Mouse (Mus musculus) liver, embryonic 14.5 days (tissue): ENCODE results near the gene Iqsec1. TPM values are rescaled to one million over a fixed set of nuclear protein-coding genes. Genes with fewer than 3 reads are reported as not detected.

ENCODE experiments used
- ATAC-seq: fragments of 200-750 bp; cut with Nextera tagmentation; 2 replicates; pipeline ENCODE4 v1.8.0; 2017; ENCODE audit warnings: moderate number of reproducible peaks, mild to moderate bottlenecking, moderate library complexity; ENCODE audit not compliant: insufficient read depth
- DNase-seq, 3 experiments: peaks; one replicate each; pipeline ENCODE4 v3.0.0-alpha.2; 2012 to 2013; ENCODE audit warnings: low read depth in 3 of 3, low spot score in 3 of 3
- H3K27ac ChIP-seq: fragments of 300-500 bp; sonication (generic); 2 replicates; pipeline ENCODE4 v1.5.1; 2014; ENCODE audit warnings: moderate library complexity, mild to moderate bottlenecking, control low read depth, inconsistent platforms
- H3K27me3 ChIP-seq: fragments of 300-500 bp; sonication (generic); 2 replicates; pipeline ENCODE4 v1.6.1; 2014; ENCODE audit warnings: mild to moderate bottlenecking, low read length, moderate library complexity; ENCODE audit not compliant: control insufficient read depth, insufficient read depth
- H3K36me3 ChIP-seq: fragments of 300-500 bp; sonication (generic); replicated peaks from 2 replicates; pipeline ENCODE4 v1.6.1; 2014; ENCODE audit warnings: low read depth; ENCODE audit not compliant: control insufficient read depth, insufficient read depth
- H3K4me1 ChIP-seq, 2 experiments: fragments of 200-500 bp in 1 of 2; fragments of 300-500 bp in 1 of 2; sonication (generic) in 1 of 2; replicated peaks; 2 replicates each; pipeline ENCODE4 v1.6.1; 2012 to 2014; ENCODE audit warnings: antibody characterized with exemption in 1 of 2, inconsistent platforms in 1 of 2, low read length in 1 of 2; ENCODE audit not compliant: control insufficient read depth in 2 of 2, insufficient read depth in 2 of 2
- H3K4me2 ChIP-seq: fragments of 300-500 bp; sonication (generic); 2 replicates; pipeline ENCODE4 v1.6.1; 2014; ENCODE audit warnings: low read depth, mild to moderate bottlenecking, control low read depth, moderate library complexity
- H3K4me3 ChIP-seq, 2 experiments: fragments of 200-500 bp in 1 of 2; fragments of 300-500 bp in 1 of 2; sonication (generic) in 1 of 2; 2 replicates each; pipeline ENCODE4 v1.5.1; 2012 to 2014; ENCODE audit warnings: low read depth in 2 of 2, low read length in 2 of 2, mild to moderate bottlenecking in 2 of 2, control low read depth in 1 of 2, inconsistent platforms in 1 of 2, moderate library complexity in 1 of 2; ENCODE audit not compliant: insufficient read depth in 1 of 2
- H3K9ac ChIP-seq: fragments of 300-500 bp; sonication (generic); replicated peaks from 2 replicates; pipeline ENCODE4 v1.6.1; 2014; ENCODE audit warnings: mild to moderate bottlenecking, control low read depth, moderate library complexity
- H3K9me3 ChIP-seq: fragments of 300-500 bp; sonication (generic); 2 replicates; pipeline ENCODE4 v1.6.1; 2016; ENCODE audit warnings: low read length, mixed read lengths; ENCODE audit not compliant: control insufficient read depth
- CTCF ChIP-seq: IDR thresholded peaks from 2 replicates; pipeline ENCODE4 v1.5.1; 2016; ENCODE audit warnings: antibody characterized with exemption, low read depth, control low read depth
- EP300 ChIP-seq: IDR thresholded peaks from 2 replicates; pipeline ENCODE4 v1.6.1; 2016; ENCODE audit warnings: antibody characterized with exemption, low read depth
- WGBS: fragments of 180-500 bp; shearing (Covaris S2); extraction: QIAGEN DNeasy Blood & Tissue Kit; methylation state at CpG from one replicate; pipeline ENCODE4 v1.1.7; 2014; ENCODE audit not compliant: insufficient replicate concordance; 5-methylcytosine and 5-hydroxymethylcytosine counted together
- polyA plus RNA-seq, 2 experiments: library from polyadenylated mRNA; depleted of rRNA in 1 of 2; stranded (reverse) in 1 of 2; unstranded in 1 of 2; fragments of >200 nt; fragmentation: Nextera tagmentation in 1 of 2; extraction: Ambion mirVana in 1 of 2; gene quantifications; 2 replicates each; pipeline versions ENCODE4 v1.2.1 to v1.2.3; 2012 to 2014

The Iqsec1 gene
- polyA plus RNA-seq, 2 experiments, result 4.0 to 9.0 TPM

DNA sequence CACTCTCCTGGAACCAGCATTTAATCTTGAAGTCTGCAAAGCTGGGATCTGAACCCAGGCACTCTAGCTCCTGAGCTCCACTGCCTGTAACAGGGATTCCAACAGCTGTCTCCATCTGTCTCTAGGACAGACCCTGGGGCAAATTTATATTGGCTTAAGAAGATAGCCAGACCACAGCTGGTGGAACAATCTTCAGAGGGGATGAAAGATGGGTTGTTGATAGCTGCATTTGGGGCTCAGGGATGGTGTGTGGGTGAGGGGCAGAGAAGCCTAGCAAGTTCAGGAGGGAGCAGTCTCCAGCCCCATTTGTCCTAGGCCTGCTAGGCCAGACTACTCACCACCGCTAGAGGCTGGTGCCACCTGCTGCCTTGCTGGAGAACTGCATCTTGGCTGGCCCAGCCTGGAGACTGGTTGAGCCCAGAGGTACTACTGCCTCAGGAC, 260.0 kb downstream of the Iqsec1 start:
- 0% methylated on average over 1 of the region's 1 CpGs for WGBS
- H3K36me3 ChIP-seq, result no peaks in the 10 kb centered on the region
- TF ChIP-seq EP300 (no peak), CTCF (peak; percentile 100)
- DNase-seq, result peak in 1 of 3 experiments; percentile 53
- H3K27me3 ChIP-seq, result no peaks in the 10 kb centered on the region
- ATAC-seq, result peak; percentile 75
- no peaks in the 10 kb centered on the region for H3K4me1 ChIP-seq
- H3K4me2 ChIP-seq, result no peak overlapping the region
- H3K9ac ChIP-seq, result no peak overlapping the region
- H3K4me3 ChIP-seq, result no peak overlapping the region
- H3K27ac ChIP-seq, result no peak overlapping the region
- H3K9me3 ChIP-seq, result no peaks in the 10 kb centered on the region

DNA sequence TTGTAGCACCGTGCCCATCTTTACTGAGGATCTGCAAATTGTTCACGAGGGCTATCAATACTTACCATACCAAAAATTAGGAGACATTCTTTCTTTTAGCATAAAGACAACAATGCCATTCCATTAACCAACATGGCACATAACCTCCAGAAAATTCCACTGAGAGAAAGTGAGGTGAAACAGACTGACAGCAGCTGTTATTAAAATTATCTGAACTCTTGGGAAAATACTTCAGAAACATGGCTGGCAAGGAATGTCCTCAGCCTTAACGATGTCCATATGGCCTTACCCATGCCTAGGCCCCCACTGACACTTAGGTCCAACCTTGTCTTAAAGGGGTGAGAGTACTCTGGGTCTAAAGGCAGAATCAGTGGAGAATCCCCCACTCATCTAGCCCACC, 260.7 kb downstream of the Iqsec1 start:
- TF ChIP-seq CTCF, result no peak
- TF ChIP-seq EP300, result no peak
- Histone ChIP-seq H3K4me1 (no peaks in the 10 kb centered on the region), H3K27ac (no peak overlapping the region), H3K9me3 (no peaks in the 10 kb centered on the region), H3K9ac (no peak overlapping the region), H3K4me3 (no peak overlapping the region), H3K4me2 (no peak overlapping the region), H3K36me3 (no peaks in the 10 kb centered on the region), H3K27me3 (no peaks in the 10 kb centered on the region)
- ATAC-seq (no peak), DNase-seq (no peak)
- WGBS, result 74% methylated on average over 3 of the region's 3 CpGs

DNA sequence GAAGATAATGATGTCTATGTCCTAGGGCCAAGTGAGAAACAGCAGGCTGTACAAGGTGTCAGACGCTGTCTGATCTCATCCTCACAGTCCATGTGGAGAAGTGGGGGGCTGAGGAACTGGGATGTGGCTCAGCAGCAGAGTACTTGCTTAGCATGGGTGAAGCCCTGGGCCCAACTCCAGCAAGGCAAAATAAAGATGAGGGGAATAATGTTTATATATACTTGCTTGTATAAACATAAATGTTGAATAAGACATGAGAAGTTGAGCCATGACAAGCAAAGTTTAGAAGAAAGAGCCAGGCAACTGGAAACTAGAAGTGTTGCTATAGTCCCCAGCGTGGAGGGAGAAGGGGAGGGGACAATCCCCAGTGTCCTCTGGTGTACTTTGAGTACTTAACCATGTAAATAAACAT, 261.8 kb downstream of the Iqsec1 start:
- Histone ChIP-seq H3K4me2 (no peak overlapping the region), H3K9ac (no peak overlapping the region), H3K27ac (no peak overlapping the region), H3K4me1 (no peaks in the 10 kb centered on the region), H3K4me3 (no peak overlapping the region), H3K36me3 (no peaks in the 10 kb centered on the region), H3K9me3 (no peaks in the 10 kb centered on the region), H3K27me3 (no peaks in the 10 kb centered on the region)
- 64% methylated on average over 2 of the region's 2 CpGs for WGBS
- ATAC-seq (no peak), DNase-seq (no peak)
- TF ChIP-seq EP300 (no peak), CTCF (no peak)

DNA sequence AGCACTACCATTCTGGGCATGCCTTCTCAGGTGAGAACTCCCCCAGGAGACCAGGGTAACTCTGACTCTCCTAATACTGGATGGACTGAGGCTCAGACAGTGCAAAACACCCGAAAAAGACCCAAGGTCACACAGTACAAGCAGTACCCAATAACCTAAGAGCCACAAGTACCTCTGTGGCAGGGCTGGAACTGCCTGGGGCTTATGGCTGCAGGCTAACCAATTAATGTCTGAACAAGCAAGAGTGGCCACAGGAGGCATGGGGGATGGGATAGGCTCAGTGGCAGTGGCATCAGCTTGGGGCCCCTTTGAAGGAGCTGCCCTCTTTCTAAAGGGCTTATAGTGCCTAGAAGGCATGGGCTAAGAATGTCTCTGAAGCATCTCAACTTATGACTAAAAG, 263.0 kb downstream of the Iqsec1 start:
- Histone ChIP-seq H3K4me1 (peaks cover 0 to 5% of the 10 kb centered on the region in 2 experiments; a peak in 2 of 4 replicates), H3K9ac (no peak overlapping the region), H3K27me3 (no peaks in the 10 kb centered on the region), H3K4me3 (no peak overlapping the region), H3K36me3 (no peaks in the 10 kb centered on the region), H3K27ac (no peak overlapping the region), H3K9me3 (no peaks in the 10 kb centered on the region), H3K4me2 (no peak overlapping the region)
- 38% methylated on average over 1 of the region's 1 CpGs for WGBS
- TF ChIP-seq EP300 (no peak), CTCF (no peak)
- no peak for ATAC-seq
- DNase-seq, result no peak

DNA sequence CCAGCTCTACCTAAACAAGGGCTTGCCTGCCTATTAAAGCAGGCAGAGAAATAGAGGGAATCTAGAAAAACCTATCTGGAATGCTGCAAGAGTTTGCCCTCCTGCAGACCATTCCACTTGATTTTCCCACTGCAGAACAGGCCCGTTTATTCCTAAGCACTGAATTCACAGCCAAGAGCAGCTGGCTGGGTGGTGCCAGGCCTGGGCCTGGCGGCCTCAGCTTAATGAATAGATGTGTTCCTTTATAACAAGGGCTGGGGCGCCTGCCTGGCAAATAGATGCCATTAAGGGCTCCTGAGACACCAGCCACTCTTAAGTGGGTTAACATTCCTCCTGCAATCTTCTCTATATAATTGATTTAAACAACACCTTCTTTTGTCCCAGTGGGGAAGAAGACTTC, 265.5 kb downstream of the Iqsec1 start:
- no peak for TF ChIP-seq EP300

More for the DNA sequence above, 265.5 kb downstream of the Iqsec1 start:
- H3K9me3 ChIP-seq, result no peaks in the 10 kb centered on the region
- H3K4me1 ChIP-seq, result peaks cover 0 to 8% of the 10 kb centered on the region in 2 experiments; a peak in 2 of 4 replicates
- no peaks in the 10 kb centered on the region for H3K36me3 ChIP-seq
- H3K9ac ChIP-seq, result no peak overlapping the region
- H3K4me3 ChIP-seq, result no peak overlapping the region
- H3K27me3 ChIP-seq, result no peaks in the 10 kb centered on the region
- ATAC-seq, result no peak
- DNase-seq, result no peak
- H3K27ac ChIP-seq, result no peak overlapping the region
- H3K4me2 ChIP-seq, result no peak overlapping the region
- 62% methylated on average over 3 of the region's 3 CpGs for WGBS
